Mouse (Mus musculus) neural tube, embryonic 11.5 days (tissue): ENCODE results near the gene Safb. TPM values are rescaled to one million over a fixed set of nuclear protein-coding genes. Genes with fewer than 3 reads are reported as not detected.

Experiments
- ATAC-seq: fragments of 200-750 bp; cut with Nextera tagmentation; 2 replicates; pipeline ENCODE4 v1.8.0; 2017; ENCODE audit warnings: moderate number of reproducible peaks, mild to moderate bottlenecking, moderate TSS enrichment, moderate library complexity; ENCODE audit not compliant: insufficient read depth, low FRiP score, low TSS enrichment
- DNase-seq: peaks from one replicate; pipeline ENCODE4 v3.0.0-alpha.2; 2015; ENCODE audit warnings: low spot score
- H3K27ac ChIP-seq: fragments of 300-500 bp; sonication (generic); 2 replicates; pipeline ENCODE4 v1.5.1; 2014; ENCODE audit warnings: low read depth, mild to moderate bottlenecking, low read length
- H3K27me3 ChIP-seq: fragments of 300-500 bp; sonication (generic); 2 replicates; pipeline ENCODE4 v1.6.1; 2014; ENCODE audit warnings: mild to moderate bottlenecking, low read length, mixed read lengths; ENCODE audit not compliant: control insufficient read depth, insufficient read depth
- H3K36me3 ChIP-seq: fragments of 300-500 bp; sonication (generic); 2 replicates; pipeline ENCODE4 v1.6.1; 2014; ENCODE audit warnings: mild to moderate bottlenecking, low read length, moderate library complexity, mixed read lengths; ENCODE audit not compliant: control insufficient read depth, insufficient read depth
- H3K4me1 ChIP-seq: fragments of 300-500 bp; sonication (generic); 2 replicates; pipeline ENCODE4 v1.6.1; 2014; ENCODE audit warnings: low read length, mixed read lengths; ENCODE audit not compliant: control insufficient read depth, insufficient read depth
- H3K4me2 ChIP-seq: fragments of 300-500 bp; sonication (generic); 2 replicates; pipeline ENCODE4 v1.6.1; 2014; ENCODE audit warnings: low read depth, mild to moderate bottlenecking, moderate library complexity
- H3K4me3 ChIP-seq: fragments of 300-500 bp; sonication (generic); 2 replicates; pipeline ENCODE4 v1.5.1; 2014; ENCODE audit warnings: low read depth, low read length
- H3K9ac ChIP-seq: fragments of 300-500 bp; sonication (generic); 2 replicates; pipeline ENCODE4 v1.6.1; 2014; ENCODE audit warnings: mild to moderate bottlenecking, low read length
- H3K9me3 ChIP-seq: fragments of 300-500 bp; sonication (generic); 2 replicates; pipeline ENCODE4 v1.6.1; 2016; ENCODE audit warnings: low read length; ENCODE audit not compliant: control insufficient read depth
- WGBS: fragments of 180-500 bp; shearing (Covaris S2); extraction: QIAGEN DNeasy Blood & Tissue Kit; methylation state at CpG from one replicate; pipeline ENCODE4 v1.1.7; 2014; 5-methylcytosine and 5-hydroxymethylcytosine counted together
- polyA plus RNA-seq: library from polyadenylated mRNA; unstranded; fragments of >200 nt; fragmentation: Nextera tagmentation; extraction: Ambion mirVana; gene quantifications from 2 replicates; pipeline ENCODE4 v1.2.1, GENCODE M21; 2014

Safb gene
- polyA plus RNA-seq, 1 experiment from 2014 or later, result 114 TPM

DNA sequence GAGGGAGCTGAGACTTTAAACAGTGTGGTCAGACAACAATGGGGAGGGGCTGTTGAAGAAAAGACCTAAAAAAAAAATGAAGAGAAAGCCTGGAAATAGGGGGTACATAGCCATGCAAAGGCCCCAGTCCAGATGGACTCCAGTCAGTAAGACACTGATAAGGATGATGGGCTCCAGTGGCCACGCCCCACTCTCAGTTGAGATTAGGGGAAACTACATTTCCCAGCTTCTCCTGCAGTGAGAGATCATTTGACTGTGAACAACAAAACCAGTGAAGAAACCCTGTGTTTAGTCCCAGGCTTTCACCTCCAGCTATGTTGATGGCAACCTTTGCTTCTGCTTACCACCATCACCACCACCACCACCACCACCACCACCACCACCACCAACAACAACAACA is 38.7 kb upstream of the Safb start:
- H3K4me2 ChIP-seq, result no peak overlapping the region
- no peaks in the 10 kb centered on the region for H3K9me3 ChIP-seq
- no peak overlapping the region for H3K4me3 ChIP-seq
- H3K4me1 ChIP-seq, result no peaks in the 10 kb centered on the region
- no peak for ATAC-seq
- DNase-seq, result no peak
- H3K27me3 ChIP-seq, result no peaks in the 10 kb centered on the region
- no peaks in the 10 kb centered on the region for H3K36me3 ChIP-seq
- H3K9ac ChIP-seq, result no peak overlapping the region
- no peak overlapping the region for H3K27ac ChIP-seq
- 81% methylated on average over 1 of the region's 1 CpGs for WGBS

DNA sequence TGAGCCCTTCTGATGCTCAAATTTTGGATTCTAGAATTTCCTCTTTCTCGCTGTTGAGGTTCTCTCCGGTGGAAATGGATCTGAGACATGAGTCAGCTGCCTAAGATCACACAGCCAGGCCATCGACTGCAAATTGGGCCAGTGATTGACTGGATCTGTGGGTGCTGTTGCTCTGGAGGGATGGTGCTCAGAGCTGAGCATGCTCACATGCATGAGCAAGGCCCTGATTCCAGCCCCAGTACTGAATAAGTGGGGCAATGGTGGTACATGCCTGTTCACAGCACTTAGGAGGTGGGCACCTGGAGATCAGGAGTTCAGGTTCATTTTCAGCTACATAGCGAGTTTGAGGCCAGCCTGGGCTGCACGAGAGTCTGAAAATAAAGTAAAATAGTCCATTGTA is 38.0 kb upstream of the Safb start:
- Histone ChIP-seq H3K9ac (no peak overlapping the region), H3K27me3 (no peaks in the 10 kb centered on the region), H3K36me3 (no peaks in the 10 kb centered on the region), H3K4me2 (no peak overlapping the region), H3K9me3 (no peaks in the 10 kb centered on the region), H3K4me3 (no peak overlapping the region), H3K4me1 (peaks cover 4% of the 10 kb centered on the region; the same call in 1 of the 2 replicates), H3K27ac (no peak overlapping the region)
- 84% methylated on average over 5 of the region's 5 CpGs for WGBS
- no peak for ATAC-seq
- no peak for DNase-seq

DNA sequence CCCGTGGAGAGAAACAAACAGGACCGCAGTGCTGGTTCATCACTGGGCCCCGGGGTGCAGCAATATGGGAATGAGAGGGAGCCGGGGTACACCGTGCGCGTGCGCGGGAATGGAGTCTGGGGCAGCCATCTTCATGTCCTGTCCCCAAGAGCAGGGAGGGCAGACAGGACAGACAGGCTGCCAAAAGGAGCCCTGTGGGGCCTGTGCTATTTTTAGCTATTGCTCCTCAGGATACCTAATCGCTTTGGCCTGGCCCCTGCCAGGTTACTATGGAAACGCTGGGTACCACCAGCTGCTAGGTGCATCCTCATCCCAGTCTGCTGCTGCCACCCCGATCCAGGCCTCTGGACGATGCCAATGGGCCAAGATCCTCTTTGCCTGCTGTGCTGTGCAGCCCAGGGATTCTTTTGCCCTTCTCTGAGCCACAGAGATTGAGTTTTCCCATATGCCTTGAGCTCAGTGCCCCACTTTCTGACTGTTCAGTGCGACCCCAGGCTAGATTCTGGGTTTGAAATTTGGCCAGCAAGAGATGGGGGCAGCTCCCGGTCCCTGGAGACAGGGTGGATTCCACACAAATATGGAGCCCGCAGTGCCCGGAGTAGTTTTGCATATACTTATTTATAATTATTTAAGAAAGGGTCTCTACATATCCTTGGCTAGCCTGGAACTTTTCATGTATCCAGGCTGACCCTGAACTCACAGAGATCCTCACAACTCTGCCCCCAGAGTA is 37.3 kb upstream of the Safb start:
- H3K4me2 ChIP-seq, result no peak overlapping the region
- H3K4me3 ChIP-seq, result no peak overlapping the region
- no peak overlapping the region for H3K9ac ChIP-seq
- H3K9me3 ChIP-seq, result no peaks in the 10 kb centered on the region
- peaks cover 6% of the 10 kb centered on the region; the same call in 1 of the 2 replicates for H3K4me1 ChIP-seq
- no peak for ATAC-seq
- no peak for DNase-seq
- H3K27me3 ChIP-seq, result no peaks in the 10 kb centered on the region
- H3K27ac ChIP-seq, result no peak overlapping the region
- WGBS, result 64% methylated on average over 17 of the region's 17 CpGs
- no peaks in the 10 kb centered on the region for H3K36me3 ChIP-seq

DNA sequence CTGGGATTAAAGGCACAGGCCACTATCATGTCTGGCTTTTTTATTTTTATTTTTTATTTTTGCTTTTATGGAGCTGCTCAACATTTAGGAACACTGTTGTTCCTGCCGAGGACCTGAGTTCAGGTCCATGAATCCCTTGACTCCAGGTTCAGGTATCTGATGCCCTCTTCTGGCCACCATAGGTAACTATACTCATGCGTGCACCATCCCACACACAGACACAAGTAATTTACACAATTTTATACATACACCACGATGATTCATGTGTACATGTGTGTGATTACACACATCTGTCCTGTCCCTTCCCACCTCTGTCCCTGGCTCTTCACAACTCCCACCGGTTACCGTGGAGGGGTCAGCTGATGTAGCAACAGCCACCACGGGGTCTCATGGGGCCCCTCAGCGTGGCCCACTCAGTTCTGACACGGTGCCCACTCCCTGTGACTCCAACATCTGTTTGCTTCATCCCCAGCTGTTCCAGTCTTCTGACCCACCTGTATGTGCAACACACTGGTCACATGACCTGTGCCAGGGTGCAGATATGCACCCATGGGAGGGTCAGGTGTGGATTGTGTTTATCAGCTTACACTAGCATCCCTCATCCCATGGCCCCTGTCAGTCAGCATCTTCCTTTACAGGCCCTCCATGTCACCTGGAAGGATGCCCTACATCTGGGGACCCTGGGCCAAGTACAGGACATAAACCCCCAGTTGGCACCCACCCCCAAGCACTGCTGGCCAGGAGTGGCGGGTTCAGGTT is 36.6 kb upstream of the Safb start:
- H3K27ac ChIP-seq, result no peak overlapping the region

DNA sequence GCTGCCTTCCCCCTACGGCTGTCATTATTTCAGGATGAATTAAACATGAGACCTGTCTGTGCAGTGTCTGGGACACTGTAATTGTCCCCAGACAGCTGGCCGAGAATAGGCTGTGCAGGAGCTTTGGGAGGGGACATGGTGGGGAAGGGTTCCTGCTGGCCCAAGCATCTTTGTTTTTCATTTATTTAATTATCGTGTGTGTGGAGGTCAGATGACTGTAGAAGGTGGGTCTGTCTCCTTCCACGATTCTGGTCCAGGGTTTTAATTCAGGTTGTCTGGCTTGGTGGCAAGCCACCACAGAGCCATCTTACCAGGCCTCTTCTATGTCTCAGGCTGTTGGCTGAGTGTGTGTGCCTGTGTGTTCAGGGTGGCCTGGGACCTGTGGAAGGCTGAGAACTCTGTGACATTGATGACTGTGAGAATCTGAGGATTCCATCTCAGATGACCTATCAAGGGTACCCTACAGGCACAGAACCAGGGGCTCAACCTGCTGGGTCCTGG is 36.0 kb upstream of the Safb start:
- H3K27me3 ChIP-seq, result no peaks in the 10 kb centered on the region
- WGBS, result 50% methylated on average over 4 of the region's 4 CpGs
- no peak overlapping the region for H3K4me2 ChIP-seq
- no peaks in the 10 kb centered on the region for H3K9me3 ChIP-seq
- H3K4me1 ChIP-seq, result peaks cover 9% of the 10 kb centered on the region; the same call in 1 of the 2 replicates
- ATAC-seq (no peak), DNase-seq (peak; percentile 11)
- no peaks in the 10 kb centered on the region; the same call in 1 of the 2 replicates for H3K36me3 ChIP-seq
- H3K4me3 ChIP-seq, result no peak overlapping the region
- no peak overlapping the region for H3K27ac ChIP-seq
- H3K9ac ChIP-seq, result no peak overlapping the region

More for the DNA sequence above, 36.6 kb upstream of the Safb start:
- Histone ChIP-seq H3K27me3 (no peaks in the 10 kb centered on the region), H3K9ac (no peak overlapping the region), H3K4me1 (peaks cover 9% of the 10 kb centered on the region; the same call in 1 of the 2 replicates), H3K4me2 (no peak overlapping the region), H3K36me3 (no peaks in the 10 kb centered on the region; the same call in 1 of the 2 replicates), H3K9me3 (no peaks in the 10 kb centered on the region), H3K4me3 (no peak overlapping the region)
- DNase-seq (peak; percentile 6), ATAC-seq (no peak)
- WGBS, result 74% methylated on average over 9 of the region's 9 CpGs

DNA sequence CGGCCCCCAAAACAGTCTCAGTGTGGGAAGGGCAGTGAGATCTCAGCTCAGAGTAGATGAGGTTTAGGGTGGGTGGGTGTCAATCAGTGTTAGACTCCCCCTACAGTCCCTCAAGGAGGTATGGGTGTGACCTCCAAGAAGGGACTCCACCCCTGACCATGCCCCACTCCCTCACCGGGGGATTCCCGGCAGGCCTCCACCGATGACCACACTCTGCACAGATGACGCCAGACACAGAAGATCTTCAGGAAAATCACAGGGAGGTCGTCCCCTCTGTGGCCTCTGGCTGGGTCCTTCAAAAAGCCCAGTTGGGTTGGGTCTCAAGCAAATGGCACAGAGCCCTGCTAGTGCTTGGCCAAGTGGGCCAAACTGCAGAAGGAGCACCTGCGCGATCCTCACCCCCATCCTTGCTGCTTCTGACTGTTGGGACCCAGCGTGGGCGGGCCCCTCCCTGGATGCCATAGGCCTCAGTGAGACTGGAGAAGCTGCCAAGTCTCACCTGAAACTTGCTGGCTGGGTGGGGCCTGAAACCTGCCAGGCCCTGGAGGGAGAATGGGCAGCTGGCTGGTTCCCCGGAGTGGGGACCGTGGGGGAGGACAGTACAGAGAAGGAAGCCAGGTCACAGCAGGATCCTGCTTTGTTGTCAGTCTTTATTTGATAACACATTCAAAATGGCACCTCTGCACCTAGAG is 33.7 kb upstream of the Safb start:
- Histone ChIP-seq H3K9me3 (no peaks in the 10 kb centered on the region), H3K4me1 (peaks cover 9% of the 10 kb centered on the region; the same call in 1 of the 2 replicates), H3K4me3 (no peak overlapping the region), H3K36me3 (no peaks in the 10 kb centered on the region; the same call in 1 of the 2 replicates), H3K9ac (no peak overlapping the region), H3K27me3 (no peaks in the 10 kb centered on the region), H3K27ac (no peak overlapping the region), H3K4me2 (no peak overlapping the region)
- WGBS, result 75% methylated on average over 12 of the region's 12 CpGs
- ATAC-seq, result no peak
- peak; percentile 8 for DNase-seq

DNA sequence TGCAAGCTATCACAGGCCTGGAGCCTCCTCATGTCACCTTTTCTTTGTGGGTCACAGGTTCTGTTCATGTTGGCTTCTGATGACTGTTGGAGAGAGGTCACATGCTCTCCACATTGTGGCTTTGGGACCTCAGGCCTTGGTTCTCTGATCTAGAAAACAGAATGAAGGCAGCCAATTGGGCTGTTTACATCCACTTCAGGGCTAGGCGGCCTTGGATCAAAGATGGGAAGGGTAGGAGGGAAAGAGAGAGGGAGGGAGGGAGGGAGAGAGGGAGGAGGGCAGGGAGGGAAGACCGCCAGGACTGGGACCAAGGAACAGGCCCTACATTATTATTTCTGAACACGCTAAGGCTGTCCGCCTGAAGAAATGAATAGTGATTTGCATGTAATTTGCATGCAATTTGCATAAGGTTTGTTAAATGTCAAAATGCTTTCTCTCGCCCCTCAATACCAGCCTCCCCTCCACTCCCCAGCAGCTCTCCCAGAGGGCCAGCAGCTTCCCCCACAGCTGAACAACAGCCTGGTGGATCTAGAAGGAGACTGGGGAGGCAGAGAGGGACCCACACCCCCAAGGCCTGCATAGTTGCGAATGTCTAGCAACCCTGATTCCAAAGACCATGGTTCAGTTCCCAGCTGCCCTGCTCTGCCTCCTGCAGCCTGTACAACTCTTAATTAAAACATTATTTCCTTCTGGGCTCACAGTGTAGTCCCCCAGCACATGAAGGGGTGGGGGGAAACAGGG is 32.6 kb upstream of the Safb start:
- Histone ChIP-seq H3K9me3 (no peaks in the 10 kb centered on the region), H3K36me3 (no peaks in the 10 kb centered on the region; the same call in 1 of the 2 replicates), H3K4me1 (peaks cover 9% of the 10 kb centered on the region; the same call in 1 of the 2 replicates), H3K27ac (peak overlapping the region; percentile 63; the same call in 1 of the 2 replicates), H3K4me3 (no peak overlapping the region), H3K4me2 (no peak overlapping the region), H3K9ac (no peak overlapping the region), H3K27me3 (no peaks in the 10 kb centered on the region)
- ATAC-seq, result peak; percentile 69
- WGBS, result 54% methylated on average over 6 of the region's 6 CpGs
- peak; percentile 39 for DNase-seq
